Mouse (Mus musculus) heart, embryonic 12.5 days (tissue): ENCODE results near the gene Rad18. TPM values are rescaled to one million over a fixed set of nuclear protein-coding genes. Genes with fewer than 3 reads are reported as not detected.
"Not testable (repeated sequence)": the region's sequence is repeated elsewhere in the genome, so short reads cannot be mapped to it uniquely, and the experiment has no call there.

ENCODE experiments used
- ATAC-seq: fragments of 200-750 bp; cut with Nextera tagmentation; 2 replicates; pipeline ENCODE4 v1.8.0; 2017; ENCODE audit warnings: moderate TSS enrichment, moderate library complexity; ENCODE audit not compliant: insufficient number of reproducible peaks, low FRiP score
- H3K27ac ChIP-seq: fragments of 300-500 bp; sonication (generic); 2 replicates; pipeline ENCODE4 v1.5.1; 2016; ENCODE audit warnings: mild to moderate bottlenecking, moderate library complexity; ENCODE audit not compliant: poor library complexity, severe bottlenecking
- H3K27me3 ChIP-seq: fragments of 300-500 bp; sonication (generic); replicated peaks from 2 replicates; pipeline ENCODE4 v1.6.1; 2016; ENCODE audit warnings: mild to moderate bottlenecking, moderate library complexity
- H3K36me3 ChIP-seq: fragments of 300-500 bp; sonication (generic); 2 replicates; pipeline ENCODE4 v1.6.1; 2016; ENCODE audit warnings: mild to moderate bottlenecking, moderate library complexity
- H3K4me1 ChIP-seq: fragments of 300-500 bp; sonication (generic); replicated peaks from 2 replicates; pipeline ENCODE4 v1.6.1; 2016; ENCODE audit warnings: mild to moderate bottlenecking
- H3K4me2 ChIP-seq: fragments of 300-500 bp; sonication (generic); 2 replicates; pipeline ENCODE4 v1.6.1; 2016; ENCODE audit warnings: mild to moderate bottlenecking, moderate library complexity
- H3K4me3 ChIP-seq: fragments of 300-500 bp; sonication (generic); 2 replicates; pipeline ENCODE4 v1.5.1; 2016; ENCODE audit warnings: mild to moderate bottlenecking
- H3K9ac ChIP-seq: fragments of 300-500 bp; sonication (generic); 2 replicates; pipeline ENCODE4 v1.6.1; 2016; ENCODE audit warnings: mild to moderate bottlenecking, moderate library complexity
- H3K9me3 ChIP-seq: fragments of 300-500 bp; sonication (generic); replicated peaks from 2 replicates; pipeline ENCODE4 v1.6.1; 2016; ENCODE audit warnings: mild to moderate bottlenecking, moderate library complexity
- WGBS: fragments of 180-500 bp; shearing (Covaris S2); methylation state at CpG from one replicate; pipeline ENCODE4 v1.1.7; 2016; 5-methylcytosine and 5-hydroxymethylcytosine counted together
- polyA plus RNA-seq: library from polyadenylated mRNA; unstranded; fragments of >200 nt; fragmentation: Nextera tagmentation; extraction: Ambion mirVana; gene quantifications from 2 replicates; pipeline ENCODE4 v1.2.1, GENCODE M21; 2016

The Rad18 gene
- polyA plus RNA-seq, 1 experiment from 2014 or later: 28.8 TPM

DNA sequence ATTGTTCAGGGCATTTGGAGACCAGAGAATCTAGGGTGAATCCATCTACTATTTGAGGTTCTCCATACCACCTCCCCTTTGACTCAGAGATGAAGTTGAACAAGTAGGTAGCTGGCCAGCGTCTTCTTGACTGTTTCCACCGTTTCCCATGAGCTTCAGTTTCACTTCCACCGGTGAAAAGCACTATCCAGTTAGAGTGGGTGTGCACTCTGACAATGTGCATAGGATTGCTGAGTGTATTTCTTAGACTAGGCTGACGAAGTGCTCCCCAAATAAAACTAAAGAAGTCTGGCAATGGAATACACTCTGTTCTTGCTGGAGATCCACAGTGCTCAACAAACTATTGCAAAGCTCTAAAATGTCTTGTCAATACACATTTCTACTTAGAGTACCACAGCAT is 29.0 kb upstream of the Rad18 start:
- Histone ChIP-seq H3K9ac (no peak overlapping the region), H3K27me3 (no peaks in the 10 kb centered on the region; the same call in 1 of the 2 replicates), H3K27ac (no peak overlapping the region), H3K9me3 (no peaks in the 10 kb centered on the region), H3K4me3 (no peak overlapping the region), H3K4me2 (no peak overlapping the region), H3K36me3 (no peaks in the 10 kb centered on the region), H3K4me1 (peaks cover 7% of the 10 kb centered on the region)
- 75% methylated on average over 4 of the region's 4 CpGs for WGBS
- ATAC-seq: no peak

DNA sequence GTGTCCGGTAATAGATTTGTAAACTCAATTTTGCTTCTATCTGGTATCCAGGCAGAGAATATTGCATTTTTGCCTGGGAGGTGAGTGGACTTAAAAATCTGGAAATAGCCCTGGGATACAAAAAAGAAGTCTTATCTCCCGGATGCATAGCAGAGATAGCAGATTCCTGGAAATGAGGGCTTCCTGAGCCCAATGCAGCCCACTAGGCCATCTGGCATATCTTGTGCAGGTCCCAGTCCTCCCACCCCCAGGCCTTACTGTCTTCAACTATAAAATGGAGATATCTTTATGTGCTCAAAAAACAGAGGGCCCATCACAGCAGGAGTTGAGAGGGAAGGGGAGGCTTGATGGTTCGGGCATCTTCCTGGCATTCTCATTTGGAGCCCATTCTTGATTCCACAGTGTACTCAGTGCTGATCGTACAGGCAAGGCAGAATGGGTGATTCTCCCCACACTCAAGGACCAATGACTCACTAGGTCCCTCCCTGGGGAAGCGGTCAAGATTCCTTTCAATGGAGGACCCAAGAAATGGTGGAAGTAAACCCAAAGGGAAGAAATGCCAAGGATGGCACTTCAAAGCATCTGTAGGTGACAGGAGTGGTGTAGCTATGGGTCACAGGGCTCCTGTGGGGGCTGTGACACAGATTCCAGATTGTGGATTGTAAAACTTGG is 24.1 kb upstream of the Rad18 start:
- no peaks in the 10 kb centered on the region for H3K4me1 ChIP-seq
- WGBS: 70% methylated on average over 5 of the region's 5 CpGs
- H3K9ac ChIP-seq: no peak overlapping the region
- ATAC-seq: no peak
- H3K4me2 ChIP-seq: no peak overlapping the region
- H3K36me3 ChIP-seq: no peaks in the 10 kb centered on the region
- H3K9me3 ChIP-seq: no peaks in the 10 kb centered on the region
- no peaks in the 10 kb centered on the region; the same call in 1 of the 2 replicates for H3K27me3 ChIP-seq
- no peak overlapping the region for H3K27ac ChIP-seq
- H3K4me3 ChIP-seq: no peak overlapping the region

DNA sequence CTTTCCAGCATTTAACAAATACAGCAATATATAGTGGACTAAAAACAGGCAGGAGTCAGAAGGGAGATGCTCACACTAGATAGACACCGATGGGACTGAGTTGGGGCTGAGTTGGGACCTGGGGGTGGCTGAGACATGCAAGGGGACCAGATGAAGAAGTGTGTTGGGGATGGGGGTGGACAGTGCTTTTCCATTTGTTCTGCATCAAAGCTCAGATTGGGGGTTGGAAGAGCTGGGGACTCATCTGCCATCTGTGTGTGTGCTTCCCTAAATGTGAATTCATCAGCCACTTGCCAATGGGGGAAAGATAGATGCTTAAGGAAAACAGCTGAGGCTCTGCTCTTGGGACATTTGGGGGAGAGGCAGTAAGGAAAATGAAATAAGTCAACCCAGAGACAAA is 23.5 kb upstream of the Rad18 start:
- 92% methylated on average over 1 of the region's 1 CpGs for WGBS
- H3K36me3 ChIP-seq: no peaks in the 10 kb centered on the region
- H3K9me3 ChIP-seq: no peaks in the 10 kb centered on the region
- H3K4me2 ChIP-seq: no peak overlapping the region
- no peak overlapping the region for H3K4me3 ChIP-seq
- H3K9ac ChIP-seq: no peak overlapping the region
- no peaks in the 10 kb centered on the region; the same call in 1 of the 2 replicates for H3K27me3 ChIP-seq
- no peak for ATAC-seq
- no peaks in the 10 kb centered on the region for H3K4me1 ChIP-seq
- H3K27ac ChIP-seq: no peak overlapping the region

DNA sequence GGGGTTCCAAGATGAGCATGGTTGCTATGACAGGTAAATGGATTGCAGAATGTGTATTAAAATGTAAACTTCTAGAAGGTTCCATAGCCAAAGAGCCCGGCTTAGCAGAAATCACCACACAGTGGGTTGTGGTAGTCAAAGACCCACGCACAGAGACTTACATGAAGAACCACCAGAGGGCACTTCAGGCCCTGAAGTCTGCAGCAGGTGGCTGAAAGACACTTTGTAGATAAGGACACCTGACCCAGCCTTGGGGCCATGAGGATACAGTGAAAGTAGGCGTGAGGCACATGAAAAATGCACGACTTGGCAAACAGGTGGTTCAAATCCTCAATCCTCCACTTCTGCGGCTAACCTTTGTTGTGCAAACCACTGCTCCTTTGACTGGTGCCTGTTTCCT is 20.7 kb upstream of the Rad18 start:
- Histone ChIP-seq H3K9ac (no peak overlapping the region), H3K36me3 (no peaks in the 10 kb centered on the region), H3K4me1 (no peaks in the 10 kb centered on the region), H3K27me3 (no peaks in the 10 kb centered on the region), H3K4me2 (no peak overlapping the region), H3K27ac (no peak overlapping the region), H3K9me3 (peaks cover 7% of the 10 kb centered on the region), H3K4me3 (no peak overlapping the region)
- ATAC-seq: no peak
- 48% methylated on average over 5 of the region's 5 CpGs for WGBS

DNA sequence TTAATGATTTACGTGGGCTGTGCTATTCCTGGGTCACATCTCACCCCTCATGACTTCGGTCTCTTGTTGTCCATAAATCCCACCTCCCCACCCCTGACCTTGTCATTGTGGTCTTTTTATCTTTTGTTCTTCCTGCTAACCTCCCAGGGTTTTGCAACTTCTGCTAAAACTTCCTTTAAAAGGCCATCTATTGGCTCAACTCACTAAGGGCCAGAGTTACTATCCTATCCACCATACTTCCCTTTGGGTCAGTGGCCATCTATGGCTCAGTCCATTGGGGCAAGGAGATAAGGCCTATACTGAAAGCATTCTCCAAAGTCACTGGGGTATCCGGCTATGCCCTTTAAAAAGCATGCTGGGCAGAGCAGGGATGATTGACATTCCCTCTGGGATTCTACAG is 17.5 kb upstream of the Rad18 start:
- no peak overlapping the region for H3K4me3 ChIP-seq
- no peak for ATAC-seq
- no peak overlapping the region for H3K9ac ChIP-seq
- H3K36me3 ChIP-seq: no peaks in the 10 kb centered on the region
- H3K27me3 ChIP-seq: no peaks in the 10 kb centered on the region
- no peak overlapping the region for H3K4me2 ChIP-seq
- H3K27ac ChIP-seq: no peak overlapping the region
- peaks cover 10% of the 10 kb centered on the region for H3K9me3 ChIP-seq
- WGBS: 69% methylated on average over 3 of the region's 3 CpGs
- no peaks in the 10 kb centered on the region for H3K4me1 ChIP-seq

DNA sequence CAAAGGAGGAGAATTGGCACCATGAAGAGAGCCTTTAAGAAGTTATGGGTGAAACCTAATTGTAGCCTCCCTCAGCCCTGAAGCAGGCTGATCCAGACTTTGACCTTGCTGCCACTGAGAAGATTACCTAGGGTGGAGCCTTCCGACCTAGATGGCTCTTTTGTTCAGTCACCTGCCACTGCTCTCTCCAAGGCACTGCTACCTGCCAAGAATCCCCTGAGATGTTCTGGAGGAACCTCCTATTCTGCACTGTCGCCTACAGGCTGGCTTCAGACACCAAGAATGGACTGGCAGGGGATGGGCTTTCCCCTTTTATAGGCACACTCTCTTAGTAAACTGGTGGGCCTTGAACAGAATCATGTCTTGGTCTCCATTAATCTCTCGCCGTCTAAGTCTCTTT is 5.8 kb upstream of the Rad18 start:
- H3K9me3 ChIP-seq, H3K4me1 ChIP-seq, H3K36me3 ChIP-seq, H3K27me3 ChIP-seq, H3K4me3 ChIP-seq, ATAC-seq, H3K27ac ChIP-seq, H3K9ac ChIP-seq, H3K4me2 ChIP-seq: not testable (repeated sequence)
- whole genome bisulfite sequencing: 80% methylated on average over 4 of the region's 4 CpGs

DNA sequence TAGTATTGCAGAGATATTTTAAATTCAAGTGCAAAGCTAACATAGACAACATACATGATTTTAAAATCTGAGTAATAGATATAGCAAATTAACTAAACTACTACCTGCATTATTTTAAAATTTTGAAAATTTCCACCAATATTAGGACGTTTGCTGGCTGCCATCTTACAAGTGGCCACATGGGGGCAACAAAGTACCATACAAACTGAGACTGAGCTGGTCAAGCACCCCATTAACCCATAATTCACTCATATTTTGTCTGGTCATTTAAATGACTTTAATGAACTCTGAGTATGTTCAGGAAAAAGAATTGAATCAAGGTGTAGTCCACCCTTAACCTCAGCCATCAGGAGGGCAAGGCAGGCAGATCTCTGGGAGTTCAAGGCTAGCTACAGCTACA is 3.9 kb upstream of the Rad18 start:
- no peaks in the 10 kb centered on the region for H3K9me3 ChIP-seq
- 0% methylated on average over 1 of the region's 1 CpGs for WGBS
- H3K27ac ChIP-seq: no peak overlapping the region
- peaks cover 9% of the 10 kb centered on the region for H3K27me3 ChIP-seq
- no peaks in the 10 kb centered on the region for H3K36me3 ChIP-seq
- H3K4me2 ChIP-seq: no peak overlapping the region
- no peak for ATAC-seq
- peaks cover 5% of the 10 kb centered on the region; the same call in 1 of the 2 replicates for H3K4me1 ChIP-seq
- no peak overlapping the region for H3K4me3 ChIP-seq
- H3K9ac ChIP-seq: no peak overlapping the region

DNA sequence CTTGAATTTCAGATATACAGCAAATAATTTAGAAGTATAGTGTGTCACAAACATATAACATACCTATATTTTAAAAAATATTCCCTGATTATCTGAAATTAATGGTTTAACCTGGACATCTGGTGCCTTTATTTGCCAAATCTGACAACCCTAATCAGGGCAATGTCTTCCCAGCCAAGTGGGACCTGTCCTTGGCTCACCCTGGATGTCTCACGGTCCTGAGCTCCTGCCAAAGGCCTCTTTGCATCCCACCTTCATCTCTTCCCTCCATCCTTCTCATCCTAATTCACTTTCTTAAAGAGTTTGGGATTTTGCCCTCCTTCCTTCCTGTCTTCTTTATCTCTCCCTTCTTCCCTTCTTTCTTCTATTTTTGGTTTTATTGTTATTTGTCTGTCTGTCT is 2.6 kb upstream of the Rad18 start:
- no peak overlapping the region for H3K27ac ChIP-seq
- peaks cover 9% of the 10 kb centered on the region for H3K27me3 ChIP-seq
- no peak overlapping the region for H3K9ac ChIP-seq
- H3K36me3 ChIP-seq: no peaks in the 10 kb centered on the region
- H3K4me2 ChIP-seq: no peak overlapping the region
- peaks cover 6% of the 10 kb centered on the region; the same call in 1 of the 2 replicates for H3K4me1 ChIP-seq
- H3K4me3 ChIP-seq: no peak overlapping the region
- ATAC-seq: no peak
- H3K9me3 ChIP-seq: no peaks in the 10 kb centered on the region
- WGBS: 63% methylated on average over 1 of the region's 1 CpGs

DNA sequence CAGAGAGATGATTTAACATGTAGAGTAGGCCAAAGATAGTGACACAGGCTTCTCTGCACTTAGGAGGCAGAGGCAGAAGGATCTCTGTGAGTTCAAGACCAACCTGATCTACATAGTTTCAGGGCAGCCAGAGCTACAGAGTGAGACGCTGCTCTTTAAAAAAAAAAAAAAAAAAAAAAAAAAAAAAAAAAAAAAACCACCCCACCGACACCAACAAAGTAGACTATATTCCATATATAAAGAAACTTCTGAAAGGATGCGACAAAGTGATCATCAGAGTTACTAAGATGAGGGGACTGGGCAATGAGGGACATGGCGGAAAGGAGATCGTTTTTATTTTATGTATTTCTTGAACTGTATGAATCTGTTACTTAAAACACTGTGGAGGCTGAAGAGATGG is 2.0 kb downstream of the Rad18 start:
- no peak overlapping the region for H3K4me3 ChIP-seq
- no peak overlapping the region for H3K27ac ChIP-seq
- peaks cover 6% of the 10 kb centered on the region; the same call in 1 of the 2 replicates for H3K4me1 ChIP-seq
- no peak for ATAC-seq
- peaks cover 9% of the 10 kb centered on the region for H3K27me3 ChIP-seq
- H3K9me3 ChIP-seq: no peaks in the 10 kb centered on the region
- H3K36me3 ChIP-seq: peaks cover 11% of the 10 kb centered on the region
- no peak overlapping the region for H3K4me2 ChIP-seq
- 92% methylated on average over 5 of the region's 5 CpGs for WGBS
- no peak overlapping the region for H3K9ac ChIP-seq

DNA sequence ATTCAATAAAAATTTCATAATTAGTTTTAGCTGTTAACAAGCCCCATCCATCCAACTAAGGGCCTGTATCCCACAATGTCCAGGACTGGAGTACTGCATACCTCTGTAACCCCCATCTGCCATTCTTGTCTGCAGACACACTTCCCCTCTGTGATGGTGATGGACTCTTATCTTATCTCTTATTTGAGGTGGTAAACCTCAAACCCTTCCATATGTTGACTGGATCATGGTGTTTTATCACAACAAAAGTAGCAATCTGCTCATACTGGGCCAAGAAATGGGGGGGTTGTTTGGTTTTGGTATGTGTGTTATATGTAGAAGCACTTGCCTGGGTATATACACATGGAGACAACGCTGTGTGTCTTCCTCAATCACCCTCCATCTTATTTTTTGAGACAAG is 5.0 kb downstream of the Rad18 start:
- Histone ChIP-seq H3K36me3 (peaks cover 11% of the 10 kb centered on the region), H3K4me1 (peaks cover 6% of the 10 kb centered on the region; the same call in 1 of the 2 replicates), H3K4me2 (no peak overlapping the region), H3K27ac (no peak overlapping the region), H3K9ac (no peak overlapping the region), H3K4me3 (no peak overlapping the region), H3K27me3 (no peaks in the 10 kb centered on the region), H3K9me3 (no peaks in the 10 kb centered on the region)
- 91% methylated on average over 1 of the region's 1 CpGs for WGBS
- ATAC-seq: no peak

DNA sequence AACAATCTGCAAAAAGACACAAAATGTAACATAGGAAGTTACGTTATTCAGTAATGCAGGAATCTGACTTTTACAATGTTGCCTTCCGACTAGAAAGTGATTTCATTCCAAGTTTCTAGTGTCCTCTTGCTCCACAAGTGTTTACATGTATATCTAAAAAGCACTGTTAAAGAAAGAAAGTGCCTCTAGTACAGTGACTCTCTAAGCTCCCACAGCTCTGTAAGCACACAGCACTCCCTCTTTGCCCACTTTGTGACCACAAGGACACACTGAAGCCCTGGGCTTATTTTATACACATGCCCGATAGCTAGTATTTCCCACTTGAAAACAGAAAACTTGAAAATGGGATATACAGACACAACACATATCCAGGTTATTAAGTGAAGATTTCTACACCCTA is 8.5 kb downstream of the Rad18 start:
- Histone ChIP-seq H3K4me2 (no peak overlapping the region), H3K27ac (no peak overlapping the region), H3K27me3 (no peaks in the 10 kb centered on the region), H3K9ac (no peak overlapping the region), H3K4me3 (no peak overlapping the region), H3K4me1 (no peaks in the 10 kb centered on the region), H3K36me3 (peaks cover 16% of the 10 kb centered on the region), H3K9me3 (no peaks in the 10 kb centered on the region)
- no peak for ATAC-seq
- WGBS: 91% methylated on average over 3 of the region's 3 CpGs

DNA sequence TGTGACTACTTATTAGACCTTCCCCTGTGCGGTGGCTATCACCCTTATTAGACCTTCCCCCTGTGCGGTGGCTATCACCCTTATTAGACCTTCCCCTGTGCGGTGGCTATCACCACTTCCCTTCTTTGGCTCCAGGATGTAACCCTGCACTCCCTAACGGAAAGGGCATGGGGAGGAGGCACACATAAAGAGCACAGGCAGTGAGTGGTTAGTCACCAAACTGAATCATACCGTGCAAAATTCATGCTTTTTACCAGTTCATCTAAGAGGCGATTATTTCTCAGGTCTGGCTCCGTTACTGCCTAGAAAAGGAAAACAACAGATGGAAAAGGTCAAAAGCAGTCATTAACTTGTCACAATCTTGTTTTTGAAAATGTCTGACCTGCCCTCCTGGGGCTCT is 10.0 kb downstream of the Rad18 start:
- Histone ChIP-seq H3K4me3 (no peak overlapping the region), H3K27ac (no peak overlapping the region), H3K36me3 (peaks cover 18% of the 10 kb centered on the region), H3K27me3 (no peaks in the 10 kb centered on the region), H3K4me1 (no peaks in the 10 kb centered on the region), H3K4me2 (no peak overlapping the region), H3K9me3 (no peaks in the 10 kb centered on the region), H3K9ac (no peak overlapping the region)
- ATAC-seq: no peak
- WGBS: 66% methylated on average over 7 of the region's 7 CpGs
